Mouse (Mus musculus) stomach, postnatal 0 days (tissue): ENCODE data around the gene Fam89b. TPM values are rescaled to one million over a fixed set of nuclear protein-coding genes. Genes with fewer than 3 reads are reported as not detected.

ENCODE experiments used
- ATAC-seq: fragments of 200-750 bp; cut with Nextera tagmentation; 2 replicates; pipeline ENCODE4 v1.8.0; 2017; ENCODE audit not compliant: low FRiP score, low TSS enrichment
- DNase-seq: peaks from one replicate; pipeline ENCODE4 v3.0.0-alpha.2; 2016; ENCODE audit warnings: low spot score
- H3K27ac ChIP-seq: fragments of 300-500 bp; sonication (generic); replicated peaks from 2 replicates; pipeline ENCODE4 v1.5.1; 2014; ENCODE audit warnings: mild to moderate bottlenecking, control low read depth
- H3K27me3 ChIP-seq: fragments of 300-500 bp; sonication (generic); 2 replicates; pipeline ENCODE4 v1.6.1; 2014; ENCODE audit warnings: low read length; ENCODE audit not compliant: control insufficient read depth, insufficient read depth
- H3K36me3 ChIP-seq: fragments of 300-500 bp; sonication (generic); 2 replicates; pipeline ENCODE4 v1.6.1; 2014; ENCODE audit warnings: low read length, mixed read lengths; ENCODE audit not compliant: control insufficient read depth, insufficient read depth
- H3K4me1 ChIP-seq: fragments of 300-500 bp; sonication (generic); replicated peaks from 2 replicates; pipeline ENCODE4 v1.6.1; 2014; ENCODE audit warnings: antibody characterized with exemption; ENCODE audit not compliant: control insufficient read depth, insufficient read depth
- H3K4me2 ChIP-seq: fragments of 300-500 bp; sonication (generic); replicated peaks from 2 replicates; pipeline ENCODE4 v1.6.1; 2014; ENCODE audit warnings: low read depth, mild to moderate bottlenecking, control low read depth, moderate library complexity
- H3K4me3 ChIP-seq: fragments of 300-500 bp; sonication (generic); 2 replicates; pipeline ENCODE4 v1.5.1; 2014; ENCODE audit warnings: low read depth, low read length, control low read depth
- H3K9ac ChIP-seq: fragments of 300-500 bp; sonication (generic); 2 replicates; pipeline ENCODE4 v1.6.1; 2014; ENCODE audit warnings: mild to moderate bottlenecking, low read length, control low read depth, mixed read lengths
- H3K9me3 ChIP-seq: fragments of 300-500 bp; sonication (generic); 2 replicates; pipeline ENCODE4 v1.6.1; 2016; ENCODE audit warnings: low read length; ENCODE audit not compliant: control insufficient read depth
- CTCF ChIP-seq: IDR thresholded peaks from 2 replicates; pipeline ENCODE4 v1.5.1; 2016; ENCODE audit warnings: antibody characterized with exemption, low read depth, mild to moderate bottlenecking, moderate library complexity
- EP300 ChIP-seq: optimal IDR thresholded peaks from 2 replicates; pipeline ENCODE3; 2016; ENCODE audit warnings: antibody characterized with exemption
- WGBS: fragments of 180-500 bp; shearing (Covaris S2); extraction: QIAGEN DNeasy Blood & Tissue Kit; methylation state at CpG from one replicate; pipeline ENCODE4 v1.1.7; 2014; 5-methylcytosine and 5-hydroxymethylcytosine counted together
- polyA plus RNA-seq: library from polyadenylated mRNA; unstranded; fragments of >200 nt; fragmentation: Nextera tagmentation; extraction: Ambion mirVana; gene quantifications from 2 replicates; pipeline ENCODE4 v1.2.1, GENCODE M21; 2015

Fam89b gene
- polyA plus RNA-seq, 1 experiment from 2014 or later, result 51.9 TPM

- Histone ChIP-seq H3K4me1 (peaks cover 8% of the 10 kb centered on the region), H3K27me3 (no peaks in the 10 kb centered on the region), H3K4me3 (peak overlapping the region; percentile 56), H3K4me2 (peak overlapping the region; percentile 93), H3K27ac (no peak overlapping the region), H3K9me3 (no peaks in the 10 kb centered on the region), H3K9ac (peak overlapping the region; percentile 61), H3K36me3 (no peaks in the 10 kb centered on the region)
- no peak for DNase-seq
- WGBS, result 73% methylated on average over 29 of the region's 29 CpGs
- no peak for TF ChIP-seq CTCF
- no peak for ATAC-seq
These were observed 1.1 kb upstream of the Fam89b start for GRCm38 (mm10) chr19:5730314-5731186.

- Histone ChIP-seq H3K9me3 (no peaks in the 10 kb centered on the region), H3K4me2 (peak overlapping the region; percentile 92), H3K27me3 (no peaks in the 10 kb centered on the region), H3K4me3 (peak overlapping the region; percentile 92), H3K36me3 (no peaks in the 10 kb centered on the region), H3K9ac (peak overlapping the region; percentile 91), H3K4me1 (peaks cover 8% of the 10 kb centered on the region), H3K27ac (peak overlapping the region; percentile 92)
- no peak for TF ChIP-seq EP300
- TF ChIP-seq CTCF, result no peak
- 6% methylated on average over 35 of the region's 37 CpGs for WGBS
- ATAC-seq, result no peak; the same call in 1 of the 2 replicates
- peak; percentile 55 for DNase-seq
These were observed 616 bp downstream of the Fam89b start for GRCm38 (mm10) chr19:5728631-5729443.

- peak; percentile 99 for TF ChIP-seq CTCF
- TF ChIP-seq EP300, result no peak
- Histone ChIP-seq H3K4me3 (peak overlapping the region; percentile 92), H3K9me3 (no peaks in the 10 kb centered on the region), H3K9ac (peak overlapping the region; percentile 91; the same call in 1 of the 2 replicates), H3K27ac (peak overlapping the region; percentile 81), H3K36me3 (no peaks in the 10 kb centered on the region), H3K27me3 (no peaks in the 10 kb centered on the region), H3K4me2 (peak overlapping the region; percentile 92), H3K4me1 (peaks cover 8% of the 10 kb centered on the region)
- DNase-seq, result peak; percentile 89
- WGBS, result 2% methylated on average over 14 of the region's 14 CpGs
- no peak; the same call in 1 of the 2 replicates for ATAC-seq
These were observed 1.8 kb downstream of the Fam89b start for GRCm38 (mm10) chr19:5727701-5728100.

- H3K27me3 ChIP-seq, result no peaks in the 10 kb centered on the region
- ATAC-seq (no peak), DNase-seq (no peak)
- peaks cover 8% of the 10 kb centered on the region for H3K4me1 ChIP-seq
- WGBS, result 51% methylated on average over 15 of the region's 15 CpGs
- peak overlapping the region; percentile 81 for H3K27ac ChIP-seq
- TF ChIP-seq EP300 (no peak), CTCF (no peak)
- peak overlapping the region; percentile 92 for H3K4me2 ChIP-seq
- H3K4me3 ChIP-seq, result peak overlapping the region; percentile 33; the same call in 1 of the 2 replicates
- H3K9ac ChIP-seq, result no peak overlapping the region
- no peaks in the 10 kb centered on the region for H3K9me3 ChIP-seq
- peaks cover 4% of the 10 kb centered on the region; the same call in 1 of the 2 replicates for H3K36me3 ChIP-seq
These were observed 2.4 kb downstream of the Fam89b start for GRCm38 (mm10) chr19:5726961-5727578.

- Histone ChIP-seq H3K27ac (peak within 1 kb of the TSS; percentile 93), H3K4me2 (peak within 1 kb of the TSS; percentile 92), H3K9ac (peak within 1 kb of the TSS; percentile 76), H3K4me3 (peak within 1 kb of the TSS; percentile 57), H3K36me3 (peaks cover 13% of the 10 kb centered on the region), H3K27me3 (no peaks in the 10 kb centered on the region), H3K4me1 (peaks cover 6% of the 10 kb centered on the region), H3K9me3 (no peaks in the 10 kb centered on the region)
- WGBS, result 5% methylated on average over 42 of the region's 49 CpGs
- peak; percentile 86 for DNase-seq
- ATAC-seq, result peak; percentile 50
- TF ChIP-seq EP300, result no peak
These were observed 3.5 kb downstream of the Fam89b start, which contains the start of gene Ehbp1l1 for GRCm38 (mm10) chr19:5725767-5726515. TSS of gene Ehbp1l1 (minus strand) at chr19:5726317.
